26 mouse cellular contexts compared by ENCODE assay signal in the genomic region with DNA sequence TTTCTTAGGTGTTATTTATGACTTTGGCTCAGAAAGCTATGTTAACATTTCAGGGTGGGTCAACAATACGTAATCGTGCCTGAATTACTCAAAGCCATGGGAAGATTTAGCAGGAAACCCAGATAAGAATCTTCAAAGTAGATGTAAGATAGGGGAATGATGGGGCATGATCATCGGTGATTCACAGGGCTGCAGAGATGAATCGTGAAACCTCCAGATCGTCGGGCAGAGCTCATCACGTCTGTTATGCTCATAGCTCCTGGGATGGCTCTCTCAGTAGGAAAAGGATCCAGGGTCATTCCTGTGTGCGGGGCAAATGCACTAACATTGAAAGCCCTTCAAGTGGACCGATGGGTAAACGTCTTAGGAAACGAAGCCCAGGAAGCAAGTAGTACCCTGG. TPM values are rescaled to one million over a fixed set of nuclear protein-coding genes. Genes with fewer than 3 reads are reported as not detected.
DNase-seq lines count a peak whose midpoint lies in the region; ATAC-seq lines count a peak whose summit lies in the region.
"Had no signal": no experiment of that assay in that cellular context is flagged by ENCODE, and none has a peak within 500 bp of the region (broad histone marks: within the 10 kb centered on the region; RNA-seq: fewer than 3 reads in every experiment).

No protein-coding gene starts in this region.

- no peaks in the 10 kb centered on the region for H3K9me3 ChIP-seq in intestine, embryonic 15.5 days
- H3K9me3 ChIP-seq in intestine, embryonic 16.5 days (ENCODE audit: control insufficient read depth, low read length): no peaks in the 10 kb centered on the region
- H3K9me3 ChIP-seq: embryonic facial prominence, embryonic 13.5 days; embryonic facial prominence, embryonic 15.5 days; forebrain, embryonic 10.5 days; forebrain, embryonic 12.5 days; G1E had no signal

- no peak overlapping the region for H3K9ac ChIP-seq in intestine, embryonic 15.5 days
- no peak overlapping the region for H3K9ac ChIP-seq in intestine, embryonic 16.5 days (ENCODE audit: low read depth, low read length)
- H3K9ac ChIP-seq: embryonic facial prominence, embryonic 13.5 days; embryonic facial prominence, embryonic 15.5 days; forebrain, embryonic 12.5 days had no signal

- peak; percentile 43 to 74 for DNase-seq in adrenal gland, adult (ENCODE audit: inconsistent age in 2 of 2, low spot score in 1 of 2)
- DNase-seq in adrenal gland, adult 18-20 months (ENCODE audit: low spot score in 2 of 2): no peak
- DNase-seq in adrenal gland, postnatal 10 days: peak; percentile 23
- no peak for DNase-seq in adrenal gland, postnatal 25 days
- DNase-seq: B cell, adult 2 months; cerebellum, adult 11 months; cerebellum, adult 18-20 months; cerebellum, adult 8-10 months; cerebellum, adult 9-11 months; cerebellum, postnatal 14 days; cerebellum, postnatal 36 days; embryo, embryonic 11 days had no signal

- no peaks in the 10 kb centered on the region for H3K4me1 ChIP-seq in intestine, embryonic 15.5 days (replicated peaks)
- H3K4me1 ChIP-seq in intestine, embryonic 16.5 days (ENCODE audit: control insufficient read depth, insufficient read depth, low read length): no peaks in the 10 kb centered on the region
- H3K4me1 ChIP-seq: embryonic facial prominence, embryonic 13.5 days; embryonic facial prominence, embryonic 15.5 days; forebrain, embryonic 10.5 days; forebrain, embryonic 12.5 days had no signal

- no peak overlapping the region for H3K27ac ChIP-seq in intestine, embryonic 15.5 days
- H3K27ac ChIP-seq in intestine, embryonic 16.5 days (ENCODE audit: low read length): no peak overlapping the region
- H3K27ac ChIP-seq: embryonic facial prominence, embryonic 13.5 days; embryonic facial prominence, embryonic 15.5 days; forebrain, embryonic 10.5 days; forebrain, embryonic 12.5 days had no signal

- H3K4me3 ChIP-seq in intestine, embryonic 15.5 days (replicated peaks): no peak overlapping the region
- no peak overlapping the region for H3K4me3 ChIP-seq in intestine, embryonic 16.5 days (ENCODE audit: low read length)
- H3K4me3 ChIP-seq: embryonic facial prominence, embryonic 13.5 days; embryonic facial prominence, embryonic 15.5 days; erythroblast, embryonic 14.5 days; forebrain, embryonic 10.5 days; forebrain, embryonic 12.5 days had no signal

- H3K36me3 ChIP-seq in intestine, embryonic 15.5 days: no peaks in the 10 kb centered on the region
- no peaks in the 10 kb centered on the region for H3K36me3 ChIP-seq in intestine, embryonic 16.5 days (ENCODE audit: control insufficient read depth, insufficient read depth, low read length)
- H3K36me3 ChIP-seq: embryonic facial prominence, embryonic 13.5 days; embryonic facial prominence, embryonic 15.5 days; forebrain, embryonic 10.5 days; forebrain, embryonic 12.5 days; G1E had no signal

- no peaks in the 10 kb centered on the region for H3K27me3 ChIP-seq in intestine, embryonic 15.5 days (replicated peaks)
- no peaks in the 10 kb centered on the region for H3K27me3 ChIP-seq in intestine, embryonic 16.5 days (replicated peaks; ENCODE audit: control insufficient read depth, insufficient read depth, low read length)
- H3K27me3 ChIP-seq: CH12.LX; embryonic facial prominence, embryonic 13.5 days; embryonic facial prominence, embryonic 15.5 days; forebrain, embryonic 12.5 days had no signal

- H3K4me2 ChIP-seq in intestine, embryonic 15.5 days (replicated peaks): no peak overlapping the region
- H3K4me2 ChIP-seq in intestine, embryonic 16.5 days (ENCODE audit: low read depth, low read length): no peak overlapping the region
- H3K4me2 ChIP-seq: embryonic facial prominence, embryonic 13.5 days; embryonic facial prominence, embryonic 15.5 days; forebrain, embryonic 12.5 days had no signal

- ATAC-seq in intestine, embryonic 15.5 days: 0 out of 2 replicates have a peak, but pooled peaks have one; percentile 23
- no peak for ATAC-seq in intestine, embryonic 16.5 days
- ATAC-seq: activated CD4-positive, CD25-positive, alpha-beta regulatory T cell, adult 4 months; CD4-positive, CD25-positive, alpha-beta regulatory T cell, adult 4 months; forebrain, embryonic 14.5 days; forebrain, embryonic 16.5 days; Patski had no signal

- WGBS in intestine, embryonic 15.5 days: 69% methylated on average over 11 of the region's 11 CpGs
- 76% methylated on average over 11 of the region's 11 CpGs for WGBS in intestine, embryonic 16.5 days

RNA-seq across cellular contexts. Expression of gene Stat1, which starts 12.0 kb away (rescaled TPM):
- 100 to 1,000 TPM in 1 of 2 experiments, 10 to 100 TPM in 1; 93.0 to 102 TPM for total RNA-seq in adrenal gland, adult 18-20 months (2021)
- total RNA-seq in adrenal gland, postnatal 10 days (2021): 10 to 100 TPM; 42.6 to 52.4 TPM
- total RNA-seq in adrenal gland, postnatal 25 days (2021): 68.7 and 94.5 TPM in 2 replicates
- 28.3 and 29.2 TPM in 2 replicates for polyA plus RNA-seq in intestine, embryonic 15.5 days (2015; fragmentation: Nextera tagmentation; extraction: Ambion mirVana)
- 30.3 and 33.4 TPM in 2 replicates for polyA plus RNA-seq in intestine, embryonic 16.5 days (2015; fragmentation: Nextera tagmentation; extraction: Ambion mirVana)

Comparison
In these comparisons a context has a peak if more than half of its experiments do, and no peak if none do; other contexts are left out.
1. DNase-seq: peak in adrenal gland, adult (2 of 2) and adrenal gland, postnatal 10 days (single experiment); none in adrenal gland, adult 18-20 months (0 of 2) and adrenal gland, postnatal 25 days (single experiment).